Mouse (Mus musculus) CH12.LX (cell line): Measurements from ENCODE around the gene Ptprd. TPM values are rescaled to one million over a fixed set of nuclear protein-coding genes. Genes with fewer than 3 reads are reported as not detected.

Experiments used
- DNase-seq: peaks from one replicate; pipeline ENCODE4 v3.0.0-alpha.2; 2013; ENCODE audit errors: extremely low read depth
- H3K27ac ChIP-seq: 2 replicates; pipeline ENCODE4 v1.5.1; 2012; ENCODE audit warnings: low read depth, mild to moderate bottlenecking, control low read depth, moderate library complexity; ENCODE audit not compliant: insufficient read depth
- H3K27me3 ChIP-seq: replicated peaks from 2 replicates; pipeline ENCODE3; 2012; ENCODE audit warnings: inconsistent platforms
- H3K36me3 ChIP-seq, 2 experiments: replicated peaks in 1 of 2; 2 replicates each; pipeline versions ENCODE3 to v1.6.1; 2012; ENCODE audit warnings: inconsistent platforms in 1 of 2, low read length in 1 of 2, mild to moderate bottlenecking in 1 of 2, mixed read lengths in 1 of 2, moderate library complexity in 1 of 2; ENCODE audit not compliant: control insufficient read depth in 1 of 2, insufficient read depth in 1 of 2
- H3K4me1 ChIP-seq, 2 experiments: 2 replicates each; pipeline ENCODE4 v1.6.1; 2012; ENCODE audit warnings: inconsistent platforms in 1 of 2, moderate library complexity in 1 of 2; ENCODE audit not compliant: insufficient read depth in 2 of 2, control insufficient read depth in 1 of 2
- H3K4me2 ChIP-seq: 2 replicates; pipeline ENCODE4 v1.6.1; 2012; ENCODE audit warnings: low read depth, mild to moderate bottlenecking, control low read depth; ENCODE audit not compliant: poor library complexity, insufficient read depth, severe bottlenecking
- H3K4me3 ChIP-seq, 3 experiments: fragments of 150-350 bp in 1 of 3; sonication (generic) in 1 of 3; replicated peaks in 1 of 3; 2 replicates each; pipeline versions ENCODE3 to v1.5.1; 2011 to 2012; ENCODE audit warnings: low read depth in 2 of 3, low read length in 2 of 3, mild to moderate bottlenecking in 2 of 3, moderate library complexity in 2 of 3, control low read depth in 1 of 3, improper control_type of control experiment in 1 of 3, inconsistent platforms in 1 of 3, mixed read lengths in 1 of 3; ENCODE audit not compliant: poor library complexity in 1 of 3
- H3K79me2 ChIP-seq: replicated peaks from 2 replicates; pipeline ENCODE4 v1.6.1; 2012; ENCODE audit warnings: mild to moderate bottlenecking, moderate library complexity; ENCODE audit not compliant: control insufficient read depth, poor library complexity, insufficient read depth, severe bottlenecking; ENCODE audit errors: extremely low read depth
- H3K9ac ChIP-seq: 2 replicates; pipeline ENCODE4 v1.6.1; 2012; ENCODE audit warnings: low read depth, mild to moderate bottlenecking, control low read depth, moderate library complexity; ENCODE audit not compliant: insufficient read depth
- H3K9me3 ChIP-seq: replicated peaks from 2 replicates; pipeline ENCODE3; 2012; ENCODE audit warnings: low read length, inconsistent platforms, mixed read lengths
- CHD2 ChIP-seq: IDR thresholded peaks from 2 replicates; pipeline ENCODE4 v1.6.1; 2011; ENCODE audit warnings: low read length, improper control_type of control experiment
- ELF1 ChIP-seq: IDR thresholded peaks from 2 replicates; pipeline ENCODE4 v1.6.1; 2014; ENCODE audit warnings: low read depth, mild to moderate bottlenecking, inconsistent platforms, low read length, improper control_type of control experiment
- HCFC1 ChIP-seq: IDR thresholded peaks from 2 replicates; pipeline ENCODE4 v1.6.1; 2012; ENCODE audit warnings: low read depth, mild to moderate bottlenecking, inconsistent platforms, low read length, improper control_type of control experiment
- IRF4 ChIP-seq: IDR thresholded peaks from 2 replicates; pipeline ENCODE4 v1.6.1; 2014; ENCODE audit warnings: low read depth, mild to moderate bottlenecking, inconsistent platforms, low read length, improper control_type of control experiment
- JUN ChIP-seq: IDR thresholded peaks from 2 replicates; pipeline ENCODE4 v1.6.1; 2011; ENCODE audit warnings: low read depth, mild to moderate bottlenecking, low read length, improper control_type of control experiment, moderate library complexity; ENCODE audit not compliant: insufficient read depth
- KAT2A ChIP-seq: IDR thresholded peaks from 2 replicates; pipeline ENCODE4 v1.6.1; 2012; ENCODE audit warnings: low read length, improper control_type of control experiment, inconsistent platforms; ENCODE audit not compliant: insufficient replicate concordance
- MAFK ChIP-seq: IDR thresholded peaks from 2 replicates; pipeline ENCODE4 v1.6.1; 2011; ENCODE audit warnings: low read length, improper control_type of control experiment; ENCODE audit not compliant: insufficient replicate concordance
- MAX ChIP-seq: IDR thresholded peaks from 2 replicates; pipeline ENCODE4 v1.6.1; 2011; ENCODE audit warnings: low read length, improper control_type of control experiment
- MEF2A ChIP-seq: IDR thresholded peaks from 2 replicates; pipeline ENCODE4 v1.6.1; 2014; ENCODE audit warnings: low read depth, mild to moderate bottlenecking, inconsistent platforms, low read length, improper control_type of control experiment, borderline replicate concordance
- MXI1 ChIP-seq: IDR thresholded peaks from 2 replicates; pipeline ENCODE4 v1.6.1; 2011; ENCODE audit warnings: mild to moderate bottlenecking, low read depth, low read length, improper control_type of control experiment
- NELFE ChIP-seq: IDR thresholded peaks from 2 replicates; pipeline ENCODE4 v1.6.1; 2011; ENCODE audit warnings: low read depth, low read length, improper control_type of control experiment
- NRF1 ChIP-seq: IDR thresholded peaks from 2 replicates; pipeline ENCODE4 v1.6.1; 2014; ENCODE audit warnings: low read depth, mild to moderate bottlenecking, inconsistent platforms, low read length, improper control_type of control experiment, moderate library complexity
- PAX5 ChIP-seq: IDR thresholded peaks from 2 replicates; pipeline ENCODE4 v1.6.1; 2012; ENCODE audit warnings: low read length, inconsistent platforms, mixed read lengths
- RAD21 ChIP-seq: IDR thresholded peaks from 2 replicates; pipeline ENCODE4 v1.6.1; 2011; ENCODE audit warnings: low read depth, mild to moderate bottlenecking, low read length, improper control_type of control experiment, moderate library complexity
- SIN3A ChIP-seq: IDR thresholded peaks from 2 replicates; pipeline ENCODE4 v1.6.1; 2012; ENCODE audit warnings: low read length, improper control_type of control experiment, inconsistent platforms
- TBP ChIP-seq: conservative IDR thresholded peaks from 2 replicates; pipeline ENCODE4 v1.6.1; 2011; ENCODE audit warnings: low read depth, low read length, improper control_type of control experiment
- UBTF ChIP-seq: IDR thresholded peaks from 2 replicates; pipeline ENCODE4 v1.6.1; 2012; ENCODE audit warnings: low read depth, mild to moderate bottlenecking, inconsistent platforms, low read length, improper control_type of control experiment, moderate library complexity
- USF1 ChIP-seq: IDR thresholded peaks from 2 replicates; pipeline ENCODE4 v1.6.1; 2014; ENCODE audit warnings: low read depth, mild to moderate bottlenecking, inconsistent platforms, low read length, improper control_type of control experiment
- ZKSCAN1 ChIP-seq: IDR thresholded peaks from 2 replicates; pipeline ENCODE4 v1.6.1; 2012; ENCODE audit warnings: low read depth, inconsistent platforms, low read length, improper control_type of control experiment, borderline replicate concordance
- ZMIZ1 ChIP-seq: IDR thresholded peaks from 2 replicates; pipeline ENCODE4 v1.6.1; 2012; ENCODE audit warnings: low read depth, mild to moderate bottlenecking, inconsistent platforms, low read length, improper control_type of control experiment
- dilution Hi-C: fragments of 300-500 bp; cut with MboI; formaldehyde crosslinking; loops from 2 replicates; pipeline ENCODE4 v1.14.3; 2020; ENCODE audit warnings: low sequenced_read_pairs; ENCODE audit not compliant: extremely low pct_unique_long_range_greater_than_20kb, extremely low pct_ligation_motif_present
- in situ Hi-C: fragments of 300-500 bp; cut with MboI; formaldehyde crosslinking; loops from 3 replicates; pipeline ENCODE4 v1.14.3; 2019; ENCODE audit warnings: low sequenced_read_pairs, low pct_ligation_motif_present, low pct_unique_long_range_greater_than_20kb, mixed read lengths
- polyA plus RNA-seq: library from polyadenylated mRNA; unstranded; fragments of >175 nt; gene quantifications from 2 replicates; pipeline ENCODE4 v1.2.1, GENCODE M21; 2012; ENCODE audit warnings: low read depth; ENCODE audit not compliant: insufficient read length
- total RNA-seq, 2 experiments: library from RNA; depleted of rRNA; stranded (reverse); fragments of 300-350 nt in 1 of 2; fragments of >200 nt in 1 of 2; gene quantifications; 2 replicates each; pipeline ENCODE4 v1.2.3; 2012 to 2014

The Ptprd gene
- total and polyA plus RNA-seq, 3 experiments: not detected

GRCm38 (mm10) chr4:76155750-76156149, 2056.0 kb downstream of the Ptprd start:
- dilution Hi-C loops: no loop called here
- H3K4me1 ChIP-seq: no peaks in the 10 kb centered on the region
- no peak overlapping the region for H3K4me2 ChIP-seq
- no peaks in the 10 kb centered on the region for H3K27me3 ChIP-seq
- in situ Hi-C loops: no loop called here
- TF ChIP-seq IRF4: no peak
- no peak for TF ChIP-seq PAX5
- TF ChIP-seq NELFE: no peak
- TF ChIP-seq USF1: no peak
- TF ChIP-seq MEF2A: no peak
- no peak for TF ChIP-seq MAFK
- no peak for TF ChIP-seq HCFC1
- no peak for TF ChIP-seq MXI1
- no peak for TF ChIP-seq UBTF
- no peak for TF ChIP-seq MAX
- TF ChIP-seq CHD2: no peak
- TF ChIP-seq ZMIZ1: no peak
- TF ChIP-seq KAT2A: no peak
- TF ChIP-seq TBP: no peak
- TF ChIP-seq ZKSCAN1: no peak
- TF ChIP-seq SIN3A: no peak
- TF ChIP-seq RAD21: no peak
- H3K27ac ChIP-seq: no peak overlapping the region
- DNase-seq: no peak
- peaks cover 14% of the 10 kb centered on the region for H3K9me3 ChIP-seq
- no peaks in the 10 kb centered on the region for H3K36me3 ChIP-seq
- H3K4me3 ChIP-seq: no peak overlapping the region
- no peak overlapping the region for H3K9ac ChIP-seq
- H3K79me2 ChIP-seq: no peaks in the 10 kb centered on the region

- H3K4me3 ChIP-seq: no peak overlapping the region
- in situ Hi-C loops (no loop called here), dilution Hi-C loops (no loop called here)
- H3K27me3 ChIP-seq: no peaks in the 10 kb centered on the region
- no peaks in the 10 kb centered on the region for H3K4me1 ChIP-seq
- H3K27ac ChIP-seq: no peak overlapping the region
- no peak overlapping the region for H3K9ac ChIP-seq
- DNase-seq: no peak
- no peak overlapping the region for H3K4me2 ChIP-seq
- H3K36me3 ChIP-seq: no peaks in the 10 kb centered on the region
- H3K79me2 ChIP-seq: no peaks in the 10 kb centered on the region
- TF ChIP-seq ELF1: no peak
- no peak for TF ChIP-seq NRF1
- no peak for TF ChIP-seq SIN3A
- no peak for TF ChIP-seq JUN
- TF ChIP-seq USF1: no peak
- TF ChIP-seq MEF2A: no peak
- peaks cover 15% of the 10 kb centered on the region for H3K9me3 ChIP-seq
Measured at GRCm38 (mm10) chr4:76154190-76154589, 2057.6 kb downstream of the Ptprd start.
